Mouse (Mus musculus): ENCODE data around the gene Pik3r1. TPM values are rescaled to one million over a fixed set of nuclear protein-coding genes. Genes with fewer than 3 reads are reported as not detected.

Pik3r1 gene
- polyA plus RNA-seq, 1 experiment from 2014 or later: 24.8 TPM

DNA sequence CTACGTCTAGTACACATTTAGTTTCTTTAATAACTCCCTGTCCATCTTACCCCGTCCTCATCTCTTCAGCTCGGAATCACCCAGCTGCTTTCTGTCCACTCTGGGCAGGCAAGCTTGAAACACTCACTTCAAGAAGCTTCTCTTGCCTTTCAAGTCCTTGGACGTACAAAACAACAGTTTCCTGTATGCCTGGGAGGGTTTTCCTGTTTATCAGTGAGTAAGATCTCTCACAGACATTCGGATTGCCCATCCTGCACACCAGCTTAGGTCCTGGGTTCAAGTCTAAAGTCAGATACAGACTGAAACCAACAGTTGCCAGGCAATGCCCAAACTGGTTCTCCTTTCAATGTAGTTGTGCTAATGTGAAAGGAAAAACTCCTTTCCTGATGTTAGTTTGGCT lies 23.1 kb downstream of the Pik3r1 start:
- no peak overlapping the region for H3K9ac ChIP-seq (ENCODE audit: low read depth, low read length)
- H3K27ac ChIP-seq (ENCODE audit: low read length): no peak overlapping the region
- peaks cover 41% of the 10 kb centered on the region for H3K4me1 ChIP-seq (ENCODE audit: control insufficient read depth, insufficient read depth, low read length)
- H3K4me2 ChIP-seq (ENCODE audit: low read depth, low read length): no peak overlapping the region
- H3K9me3 ChIP-seq (ENCODE audit: control insufficient read depth, low read length): no peaks in the 10 kb centered on the region
- ATAC-seq: no peak
- WGBS: 56% methylated on average over 5 of the region's 5 CpGs
- H3K36me3 ChIP-seq (ENCODE audit: control insufficient read depth, insufficient read depth, low read length): no peaks in the 10 kb centered on the region
- no peak overlapping the region for H3K4me3 ChIP-seq (ENCODE audit: low read length)
- H3K27me3 ChIP-seq (replicated peaks; ENCODE audit: control insufficient read depth, insufficient read depth, low read length): no peaks in the 10 kb centered on the region

DNA sequence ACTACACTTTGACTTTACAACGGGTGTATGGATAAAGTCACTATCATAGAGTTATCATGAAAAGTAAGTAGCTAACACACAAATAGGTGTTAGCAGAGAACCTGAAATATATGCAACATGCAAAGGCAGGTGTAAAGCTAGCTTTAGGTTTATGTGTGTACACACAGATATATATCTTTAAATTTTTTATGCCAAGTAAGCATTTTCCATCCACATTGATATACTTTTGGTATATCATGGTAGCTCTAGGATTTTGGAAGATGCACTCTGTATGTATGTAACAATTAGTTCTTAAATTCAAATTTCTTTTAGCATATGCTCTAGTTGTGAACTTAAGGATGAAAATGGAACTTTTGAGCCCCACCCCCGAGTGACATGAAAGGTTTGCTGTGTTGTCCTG lies 24.0 kb downstream of the Pik3r1 start:
- Histone ChIP-seq H3K9ac (ENCODE audit: low read depth, low read length) (no peak overlapping the region), H3K36me3 (ENCODE audit: control insufficient read depth, insufficient read depth, low read length) (no peaks in the 10 kb centered on the region), H3K4me2 (ENCODE audit: low read depth, low read length) (no peak overlapping the region), H3K27ac (ENCODE audit: low read length) (no peak overlapping the region), H3K4me3 (ENCODE audit: low read length) (no peak overlapping the region), H3K27me3 (replicated peaks; ENCODE audit: control insufficient read depth, insufficient read depth, low read length) (no peaks in the 10 kb centered on the region), H3K4me1 (ENCODE audit: control insufficient read depth, insufficient read depth, low read length) (peaks cover 47% of the 10 kb centered on the region), H3K9me3 (ENCODE audit: control insufficient read depth, low read length) (no peaks in the 10 kb centered on the region)
- ATAC-seq: no peak
- WGBS: 61% methylated on average over 2 of the region's 2 CpGs

DNA sequence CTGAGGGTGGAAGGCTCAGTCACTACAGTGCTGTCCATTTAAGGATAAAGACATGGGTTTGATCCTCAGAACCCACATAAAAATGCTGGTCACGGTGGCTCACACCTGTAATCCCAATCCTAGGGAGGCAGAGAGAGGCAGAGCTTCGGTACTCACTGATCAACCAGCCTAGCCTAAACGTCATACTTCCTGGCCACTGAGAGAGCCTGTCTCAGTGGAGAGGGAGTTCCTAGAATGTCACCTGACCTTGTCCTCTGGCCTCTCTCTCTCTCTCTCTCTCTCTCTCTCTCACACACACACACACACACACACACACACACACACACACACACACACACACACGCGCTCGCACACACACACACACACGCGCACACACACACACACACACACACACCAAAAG lies 24.8 kb downstream of the Pik3r1 start:
- H3K4me1 ChIP-seq (ENCODE audit: control insufficient read depth, insufficient read depth, low read length): peaks cover 49% of the 10 kb centered on the region
- no peaks in the 10 kb centered on the region for H3K9me3 ChIP-seq (ENCODE audit: control insufficient read depth, low read length)
- peak overlapping the region; percentile 49; the same call in 1 of the 2 replicates for H3K27ac ChIP-seq (ENCODE audit: low read length)
- no peaks in the 10 kb centered on the region for H3K36me3 ChIP-seq (ENCODE audit: control insufficient read depth, insufficient read depth, low read length)
- no peak overlapping the region for H3K9ac ChIP-seq (ENCODE audit: low read depth, low read length)
- ATAC-seq: peak; percentile 24; the same call in 1 of the 2 replicates
- no peak overlapping the region for H3K4me2 ChIP-seq (ENCODE audit: low read depth, low read length)
- H3K27me3 ChIP-seq (replicated peaks; ENCODE audit: control insufficient read depth, insufficient read depth, low read length): no peaks in the 10 kb centered on the region
- 62% methylated on average over 7 of the region's 8 CpGs for WGBS
- no peak overlapping the region for H3K4me3 ChIP-seq (ENCODE audit: low read length)

DNA sequence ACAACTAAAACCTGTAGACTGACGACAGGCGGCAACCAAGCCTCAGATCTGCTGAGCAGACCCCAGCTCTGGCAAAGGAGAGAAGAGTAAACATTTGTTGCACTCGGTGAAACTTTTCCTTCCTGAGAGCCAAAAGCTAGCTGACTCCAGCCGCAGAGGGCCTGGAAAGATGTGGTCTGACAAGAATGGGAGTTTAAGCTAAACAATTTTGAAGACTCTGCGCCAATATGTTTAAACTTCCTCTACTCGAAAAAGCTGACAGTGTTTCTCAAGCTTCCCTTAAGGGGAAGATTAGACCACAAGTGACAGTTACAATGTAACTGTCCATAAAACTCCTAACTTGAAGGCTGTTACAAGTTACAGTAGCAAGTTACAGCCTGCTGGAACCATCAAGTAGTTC lies 25.4 kb downstream of the Pik3r1 start:
- Histone ChIP-seq H3K27ac (ENCODE audit: low read length) (peak overlapping the region; percentile 65), H3K9me3 (ENCODE audit: control insufficient read depth, low read length) (no peaks in the 10 kb centered on the region), H3K9ac (ENCODE audit: low read depth, low read length) (no peak overlapping the region), H3K4me3 (ENCODE audit: low read length) (no peak overlapping the region), H3K4me2 (ENCODE audit: low read depth, low read length) (no peak overlapping the region), H3K4me1 (ENCODE audit: control insufficient read depth, insufficient read depth, low read length) (peaks cover 50% of the 10 kb centered on the region), H3K27me3 (replicated peaks; ENCODE audit: control insufficient read depth, insufficient read depth, low read length) (no peaks in the 10 kb centered on the region), H3K36me3 (ENCODE audit: control insufficient read depth, insufficient read depth, low read length) (no peaks in the 10 kb centered on the region)
- WGBS: 31% methylated on average over 6 of the region's 6 CpGs
- no peak for ATAC-seq

DNA sequence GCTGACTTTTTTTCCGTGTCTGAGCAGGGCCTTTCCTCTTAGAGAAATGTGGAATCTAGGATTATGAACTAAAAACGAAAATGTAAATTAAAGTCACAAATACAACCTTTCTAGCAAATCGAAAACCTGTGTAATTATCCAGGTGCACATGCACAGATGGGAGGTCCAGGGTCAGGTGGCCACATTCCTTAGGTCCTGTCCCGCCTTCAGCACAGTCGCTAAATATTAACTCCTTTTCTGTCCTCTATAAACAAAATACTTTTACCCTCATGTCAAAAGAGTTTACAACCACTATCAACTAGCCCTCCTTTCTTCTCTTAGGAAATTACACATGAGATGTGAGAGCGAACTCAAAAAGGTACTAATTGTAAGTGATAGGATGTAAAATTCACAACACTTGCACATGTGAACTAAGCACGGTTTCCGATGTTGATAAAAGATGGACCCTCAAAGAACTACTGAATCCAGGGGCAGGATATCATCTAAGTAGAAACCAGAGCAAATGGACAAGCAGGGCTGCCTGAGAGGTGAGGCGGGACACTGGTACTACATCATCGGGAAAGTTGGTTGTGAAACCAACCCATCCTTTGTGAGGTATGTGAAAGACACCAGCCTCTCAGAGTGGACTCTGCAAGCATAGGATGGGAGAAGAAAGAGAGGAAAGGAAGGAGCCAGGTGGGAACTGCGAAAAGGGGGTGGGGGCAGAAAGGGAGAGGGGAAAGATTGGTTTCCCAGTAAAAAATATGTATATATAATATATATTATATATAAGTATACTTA lies 26.3 kb downstream of the Pik3r1 start:
- Histone ChIP-seq H3K27me3 (replicated peaks; ENCODE audit: control insufficient read depth, insufficient read depth, low read length) (no peaks in the 10 kb centered on the region), H3K4me2 (ENCODE audit: low read depth, low read length) (no peak overlapping the region), H3K4me1 (ENCODE audit: control insufficient read depth, insufficient read depth, low read length) (peaks cover 56% of the 10 kb centered on the region), H3K9ac (ENCODE audit: low read depth, low read length) (no peak overlapping the region), H3K9me3 (ENCODE audit: control insufficient read depth, low read length) (no peaks in the 10 kb centered on the region), H3K4me3 (ENCODE audit: low read length) (no peak overlapping the region), H3K27ac (ENCODE audit: low read length) (no peak overlapping the region), H3K36me3 (ENCODE audit: control insufficient read depth, insufficient read depth, low read length) (no peaks in the 10 kb centered on the region)
- WGBS: 58% methylated on average over 11 of the region's 11 CpGs
- ATAC-seq: 0 out of 2 replicates have a peak, but pooled peaks have one; percentile 39

DNA sequence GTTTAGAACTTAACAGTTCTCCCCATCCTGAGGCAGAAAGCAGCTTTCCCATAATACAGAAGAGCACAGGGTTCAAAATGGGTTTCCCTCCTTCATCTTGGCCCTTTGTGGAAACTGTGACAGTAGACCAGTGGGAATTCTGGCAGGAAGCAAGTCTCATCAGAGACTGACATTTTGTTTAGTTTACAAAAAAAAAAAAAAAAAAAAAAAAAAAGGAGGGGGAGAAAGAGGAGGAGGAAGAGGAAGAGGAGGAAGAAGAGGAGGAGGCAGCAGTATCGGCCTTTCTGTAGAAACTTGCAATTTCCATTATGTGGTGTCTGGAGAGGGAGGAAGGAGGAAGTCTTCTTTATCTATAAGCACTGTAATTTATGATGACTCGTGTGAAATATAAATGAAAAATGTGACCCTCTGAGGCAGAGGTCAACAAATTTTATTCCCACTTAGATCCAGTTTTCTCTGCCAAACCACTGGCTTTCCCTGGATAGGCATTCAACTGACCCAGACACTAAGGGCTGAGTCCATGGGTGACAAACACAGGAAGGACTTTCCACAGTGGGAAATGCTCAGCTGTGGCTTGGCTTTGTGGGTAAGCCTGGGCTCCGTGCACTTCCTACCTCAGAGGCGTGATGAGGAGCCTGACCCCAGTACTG lies 28.2 kb downstream of the Pik3r1 start:
- no peak overlapping the region; the same call in 1 of the 2 replicates for H3K27ac ChIP-seq (ENCODE audit: low read length)

DNA sequence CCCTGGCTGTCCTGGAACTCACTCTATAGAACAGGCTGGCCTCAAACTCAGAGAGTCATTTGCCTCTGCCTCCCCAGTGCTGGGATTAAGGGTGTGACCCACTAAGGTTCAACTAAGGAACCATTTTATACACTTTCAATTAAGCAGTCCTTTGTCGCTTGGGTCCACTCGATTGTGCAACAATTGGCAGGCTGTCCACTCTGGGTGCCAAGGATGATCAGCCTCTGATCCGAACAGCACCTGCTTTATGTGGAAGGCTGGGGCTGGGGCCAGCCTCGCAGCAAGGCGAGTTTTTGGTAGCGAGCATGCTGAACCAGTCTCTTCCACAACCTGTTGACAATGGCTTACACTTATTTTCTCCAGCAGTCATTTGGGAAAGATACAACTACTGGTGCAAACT lies 29.2 kb downstream of the Pik3r1 start:
- Histone ChIP-seq H3K4me1 (ENCODE audit: control insufficient read depth, insufficient read depth, low read length) (peaks cover 44% of the 10 kb centered on the region), H3K4me2 (ENCODE audit: low read depth, low read length) (no peak overlapping the region)

More for the DNA sequence above, 28.2 kb downstream of the Pik3r1 start:
- H3K4me2 ChIP-seq (ENCODE audit: low read depth, low read length): no peak overlapping the region
- no peaks in the 10 kb centered on the region for H3K9me3 ChIP-seq (ENCODE audit: control insufficient read depth, low read length)
- WGBS: 44% methylated on average over 4 of the region's 4 CpGs
- no peak overlapping the region for H3K9ac ChIP-seq (ENCODE audit: low read depth, low read length)
- H3K27me3 ChIP-seq (replicated peaks; ENCODE audit: control insufficient read depth, insufficient read depth, low read length): no peaks in the 10 kb centered on the region
- H3K36me3 ChIP-seq (ENCODE audit: control insufficient read depth, insufficient read depth, low read length): no peaks in the 10 kb centered on the region
- peaks cover 49% of the 10 kb centered on the region for H3K4me1 ChIP-seq (ENCODE audit: control insufficient read depth, insufficient read depth, low read length)
- ATAC-seq: no peak
- no peak overlapping the region for H3K4me3 ChIP-seq (ENCODE audit: low read length)

DNA sequence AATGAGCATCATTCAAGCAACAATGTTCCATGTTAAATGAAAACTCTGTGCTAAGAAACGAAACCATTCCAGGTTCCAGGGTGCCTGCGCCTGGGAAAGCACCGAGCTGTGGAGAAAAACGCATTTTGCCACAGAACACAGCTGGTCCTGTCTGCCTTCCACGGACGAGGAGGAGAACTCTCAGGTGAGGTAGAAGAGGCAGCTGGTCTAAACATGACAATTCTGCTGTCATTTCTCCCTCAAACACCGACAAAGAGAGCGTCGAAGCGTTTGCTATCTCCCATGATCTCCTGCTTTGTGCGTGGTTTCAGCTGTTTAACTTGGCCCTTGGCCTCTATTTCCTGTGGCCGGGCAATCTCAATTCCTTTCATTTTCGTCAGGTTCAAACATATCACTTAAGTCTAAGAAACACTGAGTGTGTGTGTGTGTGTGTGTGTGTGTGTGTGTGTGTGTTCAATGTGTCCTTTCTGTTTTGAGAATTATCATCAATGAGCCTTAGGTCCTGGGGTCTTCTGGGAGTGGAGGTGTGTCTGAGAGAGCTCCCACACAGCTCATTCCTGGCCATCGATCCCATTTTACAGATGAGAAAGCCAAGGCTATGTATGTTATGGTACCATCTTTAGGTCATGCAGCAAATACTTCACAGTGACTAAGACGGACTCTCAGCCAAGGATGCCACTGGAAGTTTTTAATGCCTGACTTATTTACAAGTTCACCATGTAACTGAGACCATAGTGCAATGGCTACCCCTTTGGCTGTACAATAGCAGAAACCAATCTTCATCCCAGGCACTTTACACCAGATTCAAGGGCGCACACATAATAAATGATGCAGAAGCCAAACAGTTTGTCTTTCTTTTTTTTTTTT lies 31.3 kb downstream of the Pik3r1 start:
- no peak for ATAC-seq
- 61% methylated on average over 16 of the region's 16 CpGs for WGBS
- no peak overlapping the region for H3K4me2 ChIP-seq (ENCODE audit: low read depth, low read length)
- H3K9me3 ChIP-seq (ENCODE audit: control insufficient read depth, low read length): no peaks in the 10 kb centered on the region
- peaks cover 35% of the 10 kb centered on the region for H3K4me1 ChIP-seq (ENCODE audit: control insufficient read depth, insufficient read depth, low read length)
- no peak overlapping the region for H3K4me3 ChIP-seq (ENCODE audit: low read length)
- no peak overlapping the region for H3K9ac ChIP-seq (ENCODE audit: low read depth, low read length)
- H3K27me3 ChIP-seq (replicated peaks; ENCODE audit: control insufficient read depth, insufficient read depth, low read length): no peaks in the 10 kb centered on the region
- H3K36me3 ChIP-seq (ENCODE audit: control insufficient read depth, insufficient read depth, low read length): no peaks in the 10 kb centered on the region
- no peak overlapping the region for H3K27ac ChIP-seq (ENCODE audit: low read length)

More for the DNA sequence above, 29.2 kb downstream of the Pik3r1 start:
- Histone ChIP-seq H3K9me3 (ENCODE audit: control insufficient read depth, low read length) (no peaks in the 10 kb centered on the region), H3K36me3 (ENCODE audit: control insufficient read depth, insufficient read depth, low read length) (no peaks in the 10 kb centered on the region), H3K4me3 (ENCODE audit: low read length) (no peak overlapping the region), H3K27ac (ENCODE audit: low read length) (no peak overlapping the region), H3K9ac (ENCODE audit: low read depth, low read length) (no peak overlapping the region), H3K27me3 (replicated peaks; ENCODE audit: control insufficient read depth, insufficient read depth, low read length) (no peaks in the 10 kb centered on the region)
- no peak for ATAC-seq
- WGBS: 83% methylated on average over 6 of the region's 6 CpGs

Measured in intestine, embryonic 16.5 days (tissue).